Mouse (Mus musculus): ENCODE results near the gene Actl10.

The Actl10 gene

GRCm38 (mm10) chr2:154583906-154584872 is 32.6 kb downstream of the Actl10 start:
- DNase-seq: no peak

DNA sequence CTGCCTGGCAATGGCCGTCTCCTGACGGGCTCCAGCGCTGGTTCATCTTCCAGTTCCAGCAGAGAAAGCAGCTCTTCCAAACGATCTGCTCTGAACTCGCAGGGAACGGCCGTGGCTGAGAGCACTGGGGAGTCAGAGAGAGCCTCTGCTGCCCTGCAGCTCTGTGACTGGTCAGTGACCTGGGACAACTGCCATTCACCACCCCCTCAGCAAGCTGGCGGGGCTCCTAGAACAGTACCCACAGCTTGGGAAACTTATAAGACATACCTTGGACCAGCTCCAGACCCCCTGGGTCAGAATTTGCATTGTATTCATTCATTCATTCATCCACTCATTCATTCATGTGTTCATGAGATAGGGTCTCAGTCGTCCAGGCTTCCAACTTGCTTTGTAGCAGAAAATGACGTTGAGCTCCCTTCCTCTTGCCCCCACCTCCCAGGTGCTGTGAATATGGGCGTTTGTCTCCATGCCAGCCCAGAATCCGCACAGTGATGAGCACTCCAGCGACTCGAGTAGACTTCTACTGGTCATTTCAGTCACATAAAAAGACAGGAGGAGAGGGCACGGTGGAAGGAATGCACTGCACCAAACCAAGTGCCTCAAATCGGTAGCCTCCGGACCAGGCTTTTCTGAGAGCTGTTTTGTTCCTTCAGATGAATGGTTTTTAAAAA is 33.5 kb downstream of the Actl10 start:
- no peak for DNase-seq

GRCm38 (mm10) chr2:154586405-154586804 is 34.8 kb downstream of the Actl10 start:
- peak; percentile 75 for DNase-seq

DNA sequence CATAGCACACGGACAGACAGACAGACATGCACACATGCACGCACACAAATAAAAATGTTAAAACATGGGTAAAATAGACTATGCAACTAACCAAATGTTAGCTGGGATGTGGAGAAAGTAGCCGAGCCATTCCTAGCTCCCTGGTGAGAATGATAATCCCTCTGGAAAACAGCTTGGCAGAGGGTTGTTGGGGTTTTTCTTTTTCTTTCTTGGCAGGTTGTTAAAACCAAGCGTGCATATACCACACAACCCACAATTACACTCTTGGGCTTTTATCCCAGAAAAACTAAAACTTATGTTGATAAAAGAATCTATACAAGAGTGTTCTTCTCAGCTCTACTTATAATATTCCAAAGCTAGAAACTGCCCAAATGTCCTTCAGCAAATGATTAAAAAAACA is 37.5 kb downstream of the Actl10 start:
- DNase-seq: no peak

DNA sequence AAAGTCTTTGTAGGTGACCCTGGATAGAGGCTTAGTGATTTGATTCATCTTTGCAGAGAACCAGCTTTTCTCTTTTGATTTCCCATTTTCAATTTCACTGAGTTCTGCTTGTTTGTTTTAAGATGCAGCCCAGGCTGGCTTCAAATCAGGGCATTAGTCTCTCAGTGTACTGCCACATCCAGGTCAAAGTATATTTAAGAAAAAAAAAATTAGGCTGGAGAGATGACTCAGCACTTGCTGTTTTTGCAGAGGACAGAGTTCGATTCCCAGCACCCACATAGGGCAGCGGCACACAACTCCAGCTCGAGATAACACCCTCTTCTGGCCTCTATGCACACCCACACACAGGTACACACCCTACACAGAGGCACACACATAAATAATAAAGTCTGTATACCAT is 39.7 kb downstream of the Actl10 start:
- no peak for DNase-seq

DNA sequence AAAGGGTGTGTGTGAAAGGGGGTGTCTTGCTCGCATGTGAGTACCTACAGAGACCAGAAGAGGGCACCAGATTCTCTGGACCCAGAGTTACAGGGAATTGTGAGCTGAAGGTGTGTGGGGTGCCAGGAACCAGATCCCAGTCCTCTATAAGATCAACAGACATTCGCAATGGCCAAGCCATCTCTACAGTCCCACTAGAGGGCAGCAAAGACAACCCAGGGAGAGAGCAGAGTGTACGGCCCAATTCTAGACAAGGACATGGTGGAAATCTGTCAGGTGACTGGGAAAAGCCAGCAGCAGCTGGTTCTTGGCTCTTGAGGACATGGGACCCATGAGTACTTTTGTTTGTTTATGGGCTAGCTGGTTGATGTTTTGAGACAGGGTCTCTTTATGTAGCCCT is 41.4 kb downstream of the Actl10 start:
- DNase-seq: peak; percentile 74

- DNase-seq: no peak
Measured at GRCm38 (mm10) chr2:154595775-154596174, 44.2 kb downstream of the Actl10 start.

GRCm38 (mm10) chr2:154597399-154597798 is 45.8 kb downstream of the Actl10 start:
- no peak for DNase-seq

- DNase-seq: no peak
Measured at GRCm38 (mm10) chr2:154600586-154600985, 49.0 kb downstream of the Actl10 start.

DNA sequence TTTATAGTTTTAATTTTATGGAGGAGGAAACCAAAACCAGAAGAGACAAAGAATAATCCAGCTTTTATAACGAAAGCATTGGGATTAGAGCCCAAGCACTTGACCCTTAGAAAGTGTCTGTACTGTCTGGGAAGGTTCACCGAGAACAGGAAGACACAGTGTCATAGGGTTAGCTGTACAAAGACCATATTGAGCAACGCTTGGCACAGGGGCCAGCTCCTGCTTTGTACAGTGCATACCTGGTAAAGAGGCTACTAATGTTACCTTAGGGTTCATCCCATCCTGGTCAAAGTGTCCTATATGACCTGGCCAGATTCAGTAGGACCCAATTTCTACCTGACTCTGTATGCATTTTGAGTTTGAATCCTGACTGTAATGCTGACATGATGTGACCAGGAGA is 49.7 kb downstream of the Actl10 start:
- no peak for DNase-seq
